Mouse (Mus musculus) T-cell, adult 2 months (primary cell): ENCODE results near the gene Eml2.
A peak's percentile ranks its signal among the peaks of the same experiment; 100 is the strongest.

Source experiments
- DNase-seq: peaks from one replicate; pipeline ENCODE4 v3.0.0; 2022; ENCODE audit warnings: low spot score

Eml2 gene

DNA sequence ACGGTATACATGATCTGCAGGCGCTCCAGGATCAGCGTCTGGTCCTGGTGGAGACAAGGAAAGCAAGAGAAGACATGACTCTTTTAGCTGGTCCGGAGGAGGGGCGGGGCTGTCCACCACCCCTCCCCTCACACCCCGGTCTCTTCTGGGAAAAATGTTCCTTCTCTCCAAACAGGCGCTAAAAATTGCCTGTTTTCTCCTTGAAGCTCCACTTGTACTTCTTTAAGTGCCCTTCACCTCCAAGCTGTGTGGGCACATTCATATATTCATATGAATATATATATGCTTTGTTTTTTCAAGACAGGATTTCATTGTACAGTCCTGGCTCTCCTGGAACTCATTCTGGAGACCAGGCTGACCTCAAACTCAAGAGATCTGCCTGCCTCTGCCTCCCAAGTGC lies 13.3 kb upstream of the Eml2 start:
- DNase-seq: no peak

DNA sequence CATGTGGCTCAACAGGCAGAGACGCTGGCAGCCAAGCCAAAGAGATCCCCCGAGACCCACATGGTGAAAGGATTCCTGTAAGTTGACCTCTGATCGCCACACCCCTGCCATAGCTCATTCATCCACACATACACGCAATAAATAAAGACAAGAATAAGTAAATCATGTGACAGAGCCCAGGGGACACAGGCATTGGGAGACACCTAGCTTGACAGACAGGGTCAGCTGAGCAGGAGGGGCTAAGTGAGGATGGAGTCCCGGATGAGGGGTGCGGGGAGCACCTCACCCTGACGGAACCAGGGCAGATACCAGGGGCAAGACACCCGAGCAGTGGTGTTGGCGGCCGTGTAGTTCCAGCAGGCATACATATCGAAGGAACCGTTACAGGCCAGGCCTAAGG lies 12.5 kb upstream of the Eml2 start:
- no peak for DNase-seq

DNA sequence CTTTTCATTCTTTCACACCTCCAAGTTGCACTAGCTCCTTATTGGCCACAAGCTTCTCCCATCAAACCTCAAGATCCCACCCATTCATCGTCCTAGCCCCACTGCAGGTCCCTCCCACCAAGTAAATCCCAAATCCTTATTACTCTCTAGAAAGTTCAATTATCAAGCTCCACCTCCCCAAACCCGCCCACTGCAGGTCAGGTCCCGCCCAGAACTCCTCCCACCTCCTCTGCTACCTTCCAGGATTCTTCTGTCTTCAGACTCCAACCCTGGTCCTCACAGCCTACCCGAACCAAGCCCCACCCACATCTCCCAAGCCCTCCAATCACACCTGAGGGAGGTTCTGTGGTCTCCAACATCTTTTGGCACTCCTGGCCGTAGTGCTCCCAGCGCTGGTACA lies 12.0 kb upstream of the Eml2 start:
- DNase-seq: no peak

DNA sequence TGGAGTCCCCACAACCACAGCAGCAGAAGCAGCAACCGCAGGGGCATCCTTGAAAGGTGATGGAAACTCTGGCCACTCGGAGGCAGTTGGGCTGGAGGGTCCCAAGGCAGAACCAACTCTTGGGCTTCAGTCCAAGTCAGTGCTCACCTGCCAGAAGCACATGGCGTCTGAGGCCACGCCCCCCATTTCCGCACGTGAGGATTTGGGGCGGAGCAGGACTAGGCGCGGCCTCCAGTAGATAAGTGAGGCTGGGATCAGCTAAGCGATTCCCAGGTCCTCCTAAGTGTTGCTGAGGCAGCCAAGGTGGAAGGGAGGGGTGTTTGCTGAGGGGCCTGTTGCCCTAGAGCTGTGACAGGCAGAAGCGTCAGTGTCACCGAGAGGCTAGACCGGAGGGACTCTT lies 11.2 kb upstream of the Eml2 start:
- peak; percentile 53 for DNase-seq

DNA sequence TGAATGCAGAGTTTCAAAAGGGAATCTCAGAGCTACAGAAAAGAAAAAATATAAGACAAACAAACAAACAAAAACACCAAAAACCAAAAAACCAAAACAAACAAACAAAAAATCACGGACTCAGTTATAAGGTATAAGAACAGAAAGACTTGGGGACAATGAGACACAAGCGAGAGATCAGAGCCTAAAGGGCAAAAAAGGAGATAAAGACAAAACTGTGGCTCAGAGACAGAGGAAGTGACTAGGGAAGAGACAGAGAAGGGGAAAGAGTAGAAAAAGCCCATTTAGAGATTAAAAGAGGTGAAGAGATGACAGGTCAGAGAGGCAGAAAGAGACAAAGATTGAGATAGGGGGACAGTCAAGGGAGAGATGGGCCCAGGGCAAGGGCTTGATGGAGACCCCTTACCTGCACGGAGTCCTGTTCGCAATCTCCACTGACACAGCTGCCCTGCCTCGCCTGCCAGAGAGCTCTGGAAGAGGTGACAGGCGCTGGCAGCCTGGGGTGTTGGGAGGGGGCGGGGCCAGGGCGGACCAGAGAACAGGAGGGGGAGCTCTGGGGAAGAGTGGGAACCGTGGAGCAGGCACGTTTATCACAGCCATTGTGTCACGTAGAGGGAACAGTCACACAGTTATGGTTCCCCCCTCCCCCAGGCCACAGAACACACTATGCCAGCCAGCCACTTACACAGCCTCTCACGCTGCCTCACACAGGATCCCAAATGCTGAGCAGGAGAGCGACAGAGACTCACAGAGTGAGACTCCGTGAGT lies 10.4 kb upstream of the Eml2 start, which contains the start of gene Gipr:
Gipr (minus strand) TSS at position 472 of the 768 bp plus-strand sequence.
- no peak for DNase-seq

DNA sequence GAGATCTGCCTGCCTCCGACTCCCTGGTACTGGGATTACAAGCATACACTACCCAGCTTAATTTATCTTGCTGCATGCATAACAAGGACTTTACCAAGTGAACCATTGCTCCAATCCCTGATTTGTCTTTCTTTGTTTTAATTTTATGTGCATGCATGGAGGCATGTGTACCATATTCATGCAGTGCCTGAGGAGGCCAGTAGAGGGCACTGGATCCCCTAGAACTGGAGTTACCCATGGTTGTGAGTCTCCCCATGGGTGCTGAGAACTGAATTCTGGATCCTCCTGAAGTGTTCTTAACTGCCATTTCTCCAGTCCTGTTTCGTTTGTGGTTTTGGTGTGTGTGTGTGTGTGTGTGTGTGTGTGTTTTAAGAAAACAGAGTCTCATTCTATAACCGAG lies 9.2 kb upstream of the Eml2 start:
- DNase-seq: no peak

DNA sequence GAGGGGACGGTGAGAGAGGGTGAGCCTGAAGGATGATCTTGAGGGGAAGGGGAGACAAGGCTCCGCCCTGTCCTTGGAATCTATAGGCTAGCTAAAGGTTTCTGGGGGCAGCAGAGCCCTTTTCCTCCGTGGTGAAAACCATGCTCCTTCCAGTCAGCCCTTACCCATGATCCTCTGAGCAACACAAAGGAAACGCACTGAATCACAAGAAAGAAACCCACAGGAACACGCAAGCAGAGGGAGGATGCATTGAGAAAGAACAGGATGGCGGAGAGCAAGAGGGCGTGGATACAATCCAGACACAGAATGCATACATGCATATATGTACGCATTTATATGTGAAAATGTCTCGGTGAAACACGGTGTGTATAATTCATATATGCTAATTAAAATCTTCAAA lies 6.7 kb upstream of the Eml2 start:
- DNase-seq: no peak

DNA sequence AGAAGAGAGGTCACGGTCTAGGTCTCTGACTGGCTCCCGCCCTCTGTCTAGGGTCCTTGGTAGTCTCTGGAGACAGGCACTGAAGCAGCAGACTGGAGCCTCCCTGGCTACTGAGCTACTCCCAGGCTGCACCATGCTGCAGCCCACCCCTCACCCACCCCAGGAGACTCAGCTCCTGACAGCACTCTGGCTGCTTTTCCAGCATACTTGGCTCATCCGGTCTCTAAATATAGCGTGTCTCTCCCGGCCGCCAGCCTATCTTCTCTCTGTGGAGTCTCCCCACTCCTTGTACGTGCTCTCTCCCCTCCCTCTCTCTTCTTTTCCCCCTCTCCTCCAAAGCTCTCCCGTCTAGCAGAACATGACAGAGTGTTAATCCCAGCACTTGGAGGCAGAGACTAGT lies 6.1 kb upstream of the Eml2 start:
- no peak for DNase-seq

DNA sequence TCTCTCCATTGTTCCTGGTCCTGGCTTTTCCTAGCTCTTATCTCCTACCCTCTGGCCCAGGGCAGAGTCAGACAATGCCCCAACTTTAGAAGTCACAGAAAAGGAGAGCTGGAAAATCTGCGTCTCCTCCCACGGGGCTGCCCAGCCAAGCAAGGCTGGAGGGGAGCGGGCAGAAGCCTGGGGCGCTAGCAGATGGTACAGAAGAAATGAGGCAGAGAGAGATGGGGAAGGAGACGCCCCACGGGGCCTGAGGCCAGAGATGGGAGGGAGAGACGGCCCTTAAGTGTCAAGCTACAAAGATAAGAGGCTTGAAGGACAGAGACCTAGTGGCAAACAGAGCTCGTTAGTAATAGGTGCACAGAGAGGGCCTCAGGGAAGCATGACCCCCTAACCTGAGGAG lies 4.4 kb upstream of the Eml2 start:
- no peak for DNase-seq

DNA sequence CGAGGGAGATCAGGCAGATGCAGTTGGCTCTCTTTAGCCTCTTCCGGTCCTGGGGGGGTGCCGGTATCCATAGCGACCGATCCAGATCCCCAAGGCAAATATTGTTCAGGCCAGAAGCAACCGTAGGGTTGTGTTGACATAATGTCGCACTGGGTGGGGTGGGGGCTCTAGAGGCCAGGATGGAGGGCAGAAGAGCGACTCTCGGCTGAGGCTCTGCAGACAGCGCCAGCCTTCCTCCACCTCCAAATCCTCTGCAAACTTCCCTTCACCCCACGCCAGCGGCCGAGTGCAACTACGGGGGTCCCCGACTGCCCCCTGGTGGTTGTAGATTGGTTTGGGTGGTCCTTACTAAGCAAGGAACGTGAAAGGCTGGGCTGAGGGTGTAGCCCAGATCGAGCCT lies 3.3 kb upstream of the Eml2 start:
- peak; percentile 75 for DNase-seq

DNA sequence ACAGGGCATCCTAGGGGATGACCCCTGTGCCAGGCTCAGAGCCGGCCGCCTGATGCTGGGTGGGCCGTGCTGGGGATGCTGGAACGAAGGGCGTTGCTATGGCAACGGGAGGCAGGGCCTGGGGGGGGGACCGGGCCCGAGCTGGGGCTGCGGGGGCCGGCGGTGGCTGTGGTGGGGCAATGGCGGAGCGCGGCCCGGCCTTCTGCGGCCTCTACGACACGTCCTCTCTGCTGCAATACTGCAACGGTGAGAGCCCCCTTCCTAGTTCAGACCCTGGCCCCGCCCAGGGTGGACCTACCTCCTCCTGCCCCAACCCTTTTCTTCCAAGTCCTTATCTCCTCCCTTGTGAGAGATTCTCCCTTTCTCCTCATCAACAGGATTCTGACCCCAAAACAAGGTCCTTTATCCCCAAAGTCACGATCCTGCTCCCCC lies 311 bp downstream of the Eml2 start:
- DNase-seq: no peak

DNA sequence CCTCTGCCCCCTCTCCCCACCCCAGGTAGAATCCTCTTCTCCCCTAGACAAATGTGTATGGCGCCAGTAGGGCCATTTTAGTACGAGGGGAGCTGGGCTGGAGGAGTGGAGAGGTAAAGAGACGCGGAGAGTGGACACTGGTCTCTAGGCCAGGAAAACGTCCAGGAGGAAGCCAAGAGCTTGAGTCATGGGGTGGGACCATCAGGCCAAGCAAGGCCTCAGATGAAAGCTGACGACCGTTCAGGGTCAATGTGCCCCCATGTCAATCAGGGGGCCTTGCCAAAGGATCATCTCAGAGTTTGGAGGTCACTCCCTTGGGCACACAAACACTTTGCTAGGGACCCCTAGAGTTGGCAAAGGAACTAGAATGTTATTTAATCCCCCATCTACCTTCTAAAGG lies 995 bp downstream of the Eml2 start:
- no peak for DNase-seq

DNA sequence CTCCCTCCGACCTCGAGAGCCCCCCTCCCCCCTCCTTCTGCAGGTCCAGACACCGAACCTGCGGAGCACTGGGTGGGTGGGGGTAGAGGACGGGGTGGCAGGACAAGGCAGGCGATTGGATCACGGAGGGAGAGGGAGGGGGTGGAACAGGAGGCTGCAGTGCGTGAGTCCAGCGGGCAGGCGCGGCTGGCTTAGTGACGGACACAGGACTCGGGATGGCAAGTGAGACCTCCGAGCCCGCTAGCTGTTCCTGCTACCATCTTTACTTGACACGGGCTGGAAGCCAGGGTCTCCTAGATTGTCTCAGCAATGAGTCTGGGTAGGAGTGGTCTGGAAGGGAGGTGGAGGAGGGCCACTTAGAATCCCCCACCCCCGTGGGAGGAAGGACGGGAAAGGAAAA lies 1.8 kb downstream of the Eml2 start:
- no peak for DNase-seq

DNA sequence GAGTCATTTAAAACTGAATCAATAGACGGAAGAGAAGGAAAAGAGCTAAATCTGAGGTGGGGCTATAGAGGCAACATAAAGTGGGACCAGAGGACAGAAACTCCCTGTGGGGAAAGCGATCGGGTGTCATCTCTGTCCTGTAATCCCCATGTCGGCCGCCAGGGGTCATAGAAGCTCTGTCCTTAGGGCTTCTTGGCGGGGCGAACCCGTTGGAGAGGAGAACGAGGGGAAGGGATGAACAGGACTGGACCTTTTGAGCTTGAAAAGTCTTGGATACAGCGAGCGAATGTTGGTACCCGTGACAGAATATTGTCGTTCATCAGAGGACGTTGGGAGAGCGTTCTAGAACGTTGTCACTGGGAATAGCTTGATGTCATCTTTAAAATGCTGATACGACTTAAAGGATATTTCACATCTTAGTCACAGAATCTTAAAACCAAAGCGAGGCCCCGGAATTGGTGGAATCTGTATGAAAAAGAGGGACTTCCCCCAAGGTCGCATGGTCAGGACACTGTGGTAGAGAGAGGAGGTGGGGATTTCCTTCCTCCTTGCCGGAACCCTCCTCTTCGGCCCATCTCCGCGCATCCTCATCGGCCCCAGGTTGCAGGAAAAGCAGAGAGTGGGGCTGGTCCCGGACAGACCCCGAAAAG lies 2.3 kb downstream of the Eml2 start:
- peak; percentile 75 for DNase-seq

DNA sequence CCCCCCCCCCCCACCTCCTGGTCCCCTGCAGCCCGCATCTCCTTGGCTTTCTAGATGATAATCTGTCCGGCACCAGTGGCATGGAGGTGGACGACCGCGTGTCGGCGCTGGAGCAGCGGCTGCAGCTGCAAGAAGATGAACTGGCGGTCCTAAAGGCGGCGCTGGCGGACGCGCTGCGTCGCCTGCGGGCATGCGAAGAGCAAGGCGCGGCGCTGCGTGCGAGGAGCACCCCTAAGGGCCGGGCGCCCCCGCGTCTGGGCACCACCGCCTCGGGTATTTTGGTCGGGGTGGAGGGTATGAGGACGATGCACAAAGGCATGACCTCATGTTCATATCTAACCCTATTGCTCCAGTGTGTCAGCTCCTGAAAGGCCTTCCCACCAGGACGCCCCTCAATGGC lies 3.0 kb downstream of the Eml2 start:
- DNase-seq: peak; percentile 66

DNA sequence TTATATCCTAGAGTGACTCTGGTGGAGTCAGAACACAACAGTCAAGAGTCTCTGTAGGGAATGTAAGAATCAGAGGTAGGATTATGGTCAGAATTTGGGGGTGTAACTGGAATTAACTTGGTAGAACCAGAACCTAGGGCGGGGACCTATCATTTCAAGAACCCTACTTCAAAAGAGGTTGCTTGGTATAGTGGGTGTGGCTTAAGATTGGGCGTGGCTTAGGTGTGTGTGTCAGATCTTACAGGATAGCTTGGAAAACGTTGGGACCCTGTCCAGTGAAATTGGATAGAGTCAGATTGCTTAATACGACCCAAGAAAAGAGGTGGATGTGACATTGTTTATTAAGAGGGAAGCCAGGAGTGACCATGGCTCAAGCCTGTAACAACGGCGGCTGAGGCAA lies 3.7 kb downstream of the Eml2 start:
- no peak for DNase-seq

DNA sequence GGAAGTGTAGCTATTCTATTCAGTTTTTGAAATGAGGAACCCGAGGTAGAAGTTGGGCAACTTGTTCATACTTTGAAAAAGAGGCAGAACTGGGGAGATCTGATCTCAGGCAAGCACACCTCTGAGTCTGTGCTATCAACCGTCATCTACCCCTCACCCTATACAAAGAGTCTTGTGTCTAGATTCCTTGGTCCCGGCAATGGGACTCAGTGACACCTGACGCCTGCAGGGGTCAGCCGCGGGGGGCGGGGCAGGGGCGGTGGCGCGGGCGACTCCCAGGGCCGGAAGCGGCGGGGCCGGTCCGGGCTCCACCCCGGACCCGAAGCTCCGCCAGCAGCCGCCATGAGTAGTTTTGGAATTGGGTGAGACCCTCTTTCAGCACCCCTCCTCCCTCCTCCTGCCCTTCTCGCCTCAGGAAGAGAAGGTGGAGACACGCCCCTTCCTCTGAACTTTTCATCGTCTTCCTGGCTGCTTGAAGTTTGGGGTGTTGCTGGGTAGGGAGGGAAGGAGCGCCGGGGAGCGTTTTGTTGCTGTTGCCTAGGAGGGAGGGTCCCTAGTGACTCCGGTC lies 4.7 kb downstream of the Eml2 start:
- DNase-seq: no peak

DNA sequence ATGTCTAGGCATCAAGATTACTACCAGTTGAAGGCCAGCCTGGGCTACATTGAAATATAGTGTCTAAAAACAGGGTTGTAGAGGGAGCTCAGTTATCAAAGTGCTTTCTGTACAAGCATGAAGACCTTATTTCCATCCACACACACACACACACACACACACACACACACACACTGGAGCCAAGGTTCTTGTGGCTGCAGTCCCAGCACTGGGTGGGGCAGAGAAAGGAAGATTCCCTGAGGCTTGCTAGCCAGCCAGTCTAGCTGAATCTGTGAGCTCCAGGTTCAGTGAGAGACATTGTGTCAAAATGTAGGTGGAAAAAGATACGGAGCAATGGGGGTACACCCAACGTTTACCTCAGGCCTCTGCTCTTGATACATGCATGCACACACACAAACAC lies 8.0 kb downstream of the Eml2 start:
- no peak for DNase-seq

DNA sequence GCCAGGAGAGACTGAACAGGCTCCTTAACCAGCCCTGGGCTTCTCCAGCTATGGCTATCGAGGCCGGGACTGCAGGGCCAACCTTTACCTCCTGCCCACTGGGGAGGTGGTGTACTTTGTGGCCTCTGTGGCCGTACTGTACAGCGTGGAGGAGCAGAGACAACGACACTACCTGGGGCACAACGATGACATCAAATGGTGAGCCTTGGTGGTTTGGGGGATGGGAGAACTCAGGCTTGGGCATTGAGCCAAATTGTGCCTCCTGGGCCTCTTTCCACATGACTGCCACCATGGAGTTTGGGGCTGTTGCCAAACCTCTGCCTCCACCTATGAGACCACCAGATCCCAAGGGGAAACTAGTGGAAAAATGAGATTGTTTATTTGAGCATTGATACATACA lies 8.5 kb downstream of the Eml2 start:
- no peak for DNase-seq

DNA sequence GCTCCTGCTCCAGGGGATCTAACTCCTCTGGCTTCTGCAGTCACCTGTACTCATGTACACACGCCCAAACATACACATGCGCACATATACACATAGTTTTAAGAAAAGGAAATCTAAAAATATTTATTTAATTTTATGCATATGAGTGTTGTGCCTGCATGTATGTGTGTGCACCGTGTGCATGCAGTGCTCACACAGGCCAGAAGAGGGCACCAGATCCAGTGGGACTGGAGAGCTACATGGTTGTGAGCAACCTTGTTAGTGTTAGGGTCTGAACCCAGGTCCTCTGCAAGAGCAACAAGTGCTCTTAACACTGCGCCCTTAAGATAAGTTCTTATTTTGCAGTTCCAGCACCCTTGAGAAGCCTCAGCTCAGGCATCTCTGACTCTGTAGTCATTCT lies 18.5 kb downstream of the Eml2 start:
- no peak for DNase-seq

DNA sequence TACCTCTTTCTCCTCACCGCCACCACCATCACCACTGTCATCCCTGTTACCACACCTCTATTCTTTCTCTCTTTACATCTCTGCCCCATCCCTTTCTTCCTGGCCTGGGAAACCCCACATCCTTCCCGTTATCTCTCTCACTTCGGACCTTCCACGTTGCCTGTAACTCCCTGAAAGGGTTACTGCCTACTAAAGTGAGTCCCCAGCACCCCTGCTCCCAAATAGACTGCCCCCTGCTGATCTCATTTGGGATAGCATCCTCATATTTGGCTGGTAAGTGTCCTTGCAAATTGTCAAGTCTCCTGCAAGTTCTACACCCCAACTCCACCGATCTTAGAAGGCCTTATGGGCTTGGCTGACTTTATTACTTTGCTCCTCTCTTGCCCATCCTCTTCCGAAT lies 20.5 kb downstream of the Eml2 start:
- peak; percentile 48 for DNase-seq

DNA sequence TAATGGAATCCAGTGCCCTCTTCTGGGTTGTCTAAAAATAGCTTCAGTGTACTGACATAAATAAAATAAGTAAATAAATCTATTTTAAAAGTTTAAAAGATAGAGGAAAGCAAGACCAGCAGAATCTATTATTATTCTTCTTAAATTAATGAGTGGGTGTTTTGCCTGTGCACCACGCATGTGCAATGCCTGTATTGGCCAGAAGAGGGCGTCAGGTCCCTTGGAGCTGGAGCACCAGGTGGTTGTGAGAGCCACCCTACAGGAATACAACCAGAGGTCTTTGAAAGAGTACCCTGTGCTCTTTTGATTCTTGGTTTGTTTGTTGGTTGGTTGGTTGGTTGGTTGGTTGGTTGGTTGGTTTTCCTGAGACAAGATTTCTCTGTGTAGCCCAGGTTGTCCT lies 21.8 kb downstream of the Eml2 start:
- peak; percentile 42 for DNase-seq

DNA sequence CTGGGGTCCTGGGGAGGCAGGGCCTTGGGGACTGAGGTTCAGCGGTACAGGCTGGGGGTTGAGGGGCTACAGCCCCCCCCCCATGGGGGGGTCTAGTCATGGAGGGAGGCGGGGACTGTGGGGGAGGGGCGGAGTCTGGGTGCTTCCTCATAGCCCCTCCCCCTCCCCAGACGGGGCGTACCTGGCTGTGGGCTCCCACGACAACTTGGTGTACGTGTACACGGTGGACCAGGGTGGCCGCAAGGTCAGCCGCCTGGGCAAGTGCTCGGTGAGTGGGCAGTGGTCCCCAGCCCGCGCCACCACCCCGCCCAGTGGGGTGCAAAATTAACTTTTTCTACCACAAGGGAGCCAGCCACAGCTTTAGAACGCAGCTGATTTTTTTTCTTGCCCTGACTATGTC lies 25.4 kb downstream of the Eml2 start:
- DNase-seq: no peak
